Mouse (Mus musculus): ENCODE data around the gene Arhgap15. TPM values are rescaled to one million over a fixed set of nuclear protein-coding genes. Genes with fewer than 3 reads are reported as not detected.

Arhgap15 gene
- polyA plus RNA-seq, 1 experiment from 2014 or later: 1.4 TPM

- no peak overlapping the region for H3K27ac ChIP-seq
- no peaks in the 10 kb centered on the region for H3K27me3 ChIP-seq
- WGBS: 78% methylated on average over 5 of the region's 5 CpGs
- no peaks in the 10 kb centered on the region for H3K36me3 ChIP-seq
- no peak overlapping the region for H3K9ac ChIP-seq
- H3K4me1 ChIP-seq (replicated peaks): no peaks in the 10 kb centered on the region
- H3K4me3 ChIP-seq: no peak overlapping the region
- no peaks in the 10 kb centered on the region for H3K9me3 ChIP-seq (replicated peaks)
- no peak overlapping the region for H3K4me2 ChIP-seq
- no peak for ATAC-seq (replicated peaks; ENCODE audit: insufficient number of reproducible peaks, insufficient read depth, low FRiP score, low read depth)
Observed at GRCm38 (mm10) chr2:43939196-43939595, 190.6 kb downstream of the Arhgap15 start.

DNA sequence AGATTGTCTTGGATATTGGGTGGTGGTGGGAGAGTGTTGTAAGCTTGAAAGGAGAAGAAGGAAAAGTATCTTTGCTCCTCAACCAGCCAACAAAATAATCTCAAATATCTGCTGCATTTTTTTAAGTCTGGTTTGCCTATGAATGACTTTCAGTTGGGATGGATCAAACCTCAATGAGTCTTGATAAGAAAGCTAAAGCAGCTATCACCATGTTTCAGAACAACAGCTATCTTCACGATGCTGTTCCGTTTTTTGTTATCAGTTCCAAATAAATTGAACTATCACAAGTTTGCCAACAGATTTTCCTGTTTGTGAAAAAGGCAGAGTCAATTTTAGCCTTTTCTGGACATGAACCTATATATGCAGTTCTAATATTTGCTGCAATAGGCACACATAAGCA lies 197.1 kb downstream of the Arhgap15 start:
- Histone ChIP-seq H3K9ac (no peak overlapping the region), H3K9me3 (replicated peaks) (no peaks in the 10 kb centered on the region), H3K36me3 (no peaks in the 10 kb centered on the region), H3K27ac (no peak overlapping the region), H3K4me2 (no peak overlapping the region), H3K27me3 (no peaks in the 10 kb centered on the region), H3K4me1 (replicated peaks) (no peaks in the 10 kb centered on the region), H3K4me3 (no peak overlapping the region)
- ATAC-seq (replicated peaks; ENCODE audit: insufficient number of reproducible peaks, insufficient read depth, low FRiP score, low read depth): no peak
- WGBS: 66% methylated on average over 2 of the region's 2 CpGs

- ATAC-seq (replicated peaks; ENCODE audit: insufficient number of reproducible peaks, insufficient read depth, low FRiP score, low read depth): no peak
- WGBS: 77% methylated on average over 13 of the region's 13 CpGs
Observed at GRCm38 (mm10) chr2:43949775-43950492, 201.3 kb downstream of the Arhgap15 start.

GRCm38 (mm10) chr2:43950741-43951140 lies 202.1 kb downstream of the Arhgap15 start:
- Histone ChIP-seq H3K4me2 (no peak overlapping the region), H3K9ac (no peak overlapping the region), H3K4me1 (replicated peaks) (no peaks in the 10 kb centered on the region), H3K4me3 (no peak overlapping the region), H3K27ac (no peak overlapping the region), H3K9me3 (replicated peaks) (no peaks in the 10 kb centered on the region), H3K27me3 (no peaks in the 10 kb centered on the region), H3K36me3 (no peaks in the 10 kb centered on the region)
- 64% methylated on average over 6 of the region's 6 CpGs for WGBS
- no peak for ATAC-seq (replicated peaks; ENCODE audit: insufficient number of reproducible peaks, insufficient read depth, low FRiP score, low read depth)

More at GRCm38 (mm10) chr2:43949775-43950492, 201.3 kb downstream of the Arhgap15 start:
- Histone ChIP-seq H3K9me3 (replicated peaks) (no peaks in the 10 kb centered on the region), H3K9ac (no peak overlapping the region), H3K4me2 (no peak overlapping the region), H3K4me1 (replicated peaks) (no peaks in the 10 kb centered on the region), H3K4me3 (no peak overlapping the region), H3K27me3 (no peaks in the 10 kb centered on the region), H3K36me3 (no peaks in the 10 kb centered on the region), H3K27ac (no peak overlapping the region)

GRCm38 (mm10) chr2:43959189-43959588 lies 210.6 kb downstream of the Arhgap15 start:
- no peak for ATAC-seq (replicated peaks; ENCODE audit: insufficient number of reproducible peaks, insufficient read depth, low FRiP score, low read depth)
- Histone ChIP-seq H3K4me2 (no peak overlapping the region), H3K27me3 (no peaks in the 10 kb centered on the region), H3K9ac (no peak overlapping the region), H3K4me1 (replicated peaks) (no peaks in the 10 kb centered on the region), H3K9me3 (replicated peaks) (no peaks in the 10 kb centered on the region), H3K4me3 (no peak overlapping the region), H3K27ac (no peak overlapping the region), H3K36me3 (no peaks in the 10 kb centered on the region)

GRCm38 (mm10) chr2:43962466-43962865 lies 213.8 kb downstream of the Arhgap15 start:
- ATAC-seq (replicated peaks; ENCODE audit: insufficient number of reproducible peaks, insufficient read depth, low FRiP score, low read depth): no peak
- Histone ChIP-seq H3K4me2 (no peak overlapping the region), H3K36me3 (no peaks in the 10 kb centered on the region), H3K27ac (no peak overlapping the region), H3K27me3 (no peaks in the 10 kb centered on the region), H3K9ac (no peak overlapping the region), H3K9me3 (replicated peaks) (no peaks in the 10 kb centered on the region), H3K4me3 (no peak overlapping the region), H3K4me1 (replicated peaks) (no peaks in the 10 kb centered on the region)
- WGBS: 57% methylated on average over 5 of the region's 5 CpGs

DNA sequence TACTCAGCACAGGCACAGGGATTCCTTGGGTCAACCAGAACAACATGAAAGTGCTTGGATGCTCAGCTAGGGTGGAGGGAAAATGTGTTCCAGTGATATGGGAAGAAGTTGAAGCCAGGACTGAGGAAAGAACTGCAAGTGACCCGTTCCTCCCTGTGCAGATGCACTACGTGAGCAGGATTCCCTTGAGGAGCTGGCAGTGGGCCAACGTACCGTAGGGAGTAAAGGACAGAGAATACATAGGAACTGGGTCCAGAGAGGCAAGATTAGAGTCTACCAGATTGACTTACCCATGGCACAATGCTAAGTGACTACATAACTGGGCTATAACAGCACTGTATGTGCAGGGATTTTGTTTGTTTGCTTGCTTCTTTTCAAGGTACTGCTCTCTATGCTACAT lies 220.0 kb downstream of the Arhgap15 start:
- Histone ChIP-seq H3K36me3 (no peaks in the 10 kb centered on the region), H3K27me3 (no peaks in the 10 kb centered on the region), H3K9me3 (replicated peaks) (no peaks in the 10 kb centered on the region), H3K4me1 (replicated peaks) (no peaks in the 10 kb centered on the region), H3K4me2 (no peak overlapping the region), H3K9ac (no peak overlapping the region), H3K4me3 (no peak overlapping the region), H3K27ac (no peak overlapping the region)
- ATAC-seq (replicated peaks; ENCODE audit: insufficient number of reproducible peaks, insufficient read depth, low FRiP score, low read depth): no peak
- 43% methylated on average over 4 of the region's 4 CpGs for WGBS

GRCm38 (mm10) chr2:43977732-43978131 lies 229.1 kb downstream of the Arhgap15 start:
- Histone ChIP-seq H3K4me1 (replicated peaks) (no peaks in the 10 kb centered on the region), H3K9ac (no peak overlapping the region), H3K27me3 (no peaks in the 10 kb centered on the region), H3K9me3 (replicated peaks) (no peaks in the 10 kb centered on the region), H3K27ac (no peak overlapping the region), H3K36me3 (no peaks in the 10 kb centered on the region), H3K4me3 (no peak overlapping the region), H3K4me2 (no peak overlapping the region)
- WGBS: 85% methylated on average over 11 of the region's 11 CpGs
- no peak for ATAC-seq (replicated peaks; ENCODE audit: insufficient number of reproducible peaks, insufficient read depth, low FRiP score, low read depth)

DNA sequence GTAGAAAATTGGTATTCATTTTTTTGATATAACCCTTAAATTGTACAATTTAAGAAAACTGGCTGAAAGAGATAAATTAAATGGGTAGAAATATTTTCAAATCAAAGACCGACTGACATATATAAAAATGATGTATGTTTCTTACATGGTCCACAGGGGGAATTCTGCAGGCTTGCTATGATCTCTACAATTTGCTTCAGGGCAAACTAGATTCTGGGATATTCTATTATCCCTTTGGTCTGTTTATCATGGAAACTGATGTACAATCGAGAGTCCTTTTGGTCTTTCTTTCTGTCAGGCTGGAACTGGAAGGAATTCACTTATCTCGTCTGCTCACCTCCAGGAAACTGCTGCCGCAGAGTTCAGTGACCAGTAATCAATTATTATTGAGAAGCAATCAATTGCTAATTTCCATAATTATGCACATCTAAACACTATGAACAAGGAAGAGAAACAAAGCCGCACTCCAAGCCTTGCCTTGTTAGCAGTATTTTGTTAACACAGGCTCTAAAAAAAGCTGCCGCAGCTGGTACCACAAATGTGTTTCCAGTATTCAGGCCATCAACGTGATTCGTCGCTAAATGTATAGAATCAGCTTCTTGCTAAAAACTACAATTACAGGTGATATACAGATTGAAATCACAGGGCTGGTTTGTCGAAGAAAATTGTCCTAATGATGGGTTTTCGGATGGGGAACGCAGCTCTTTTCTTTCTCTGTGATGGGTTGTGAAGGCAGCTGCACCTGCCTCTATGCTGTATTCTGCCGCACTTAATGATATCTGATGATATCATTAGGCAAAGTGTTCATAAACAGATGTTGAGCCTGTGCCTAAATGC lies 229.8 kb downstream of the Arhgap15 start:
- Histone ChIP-seq H3K9ac (no peak overlapping the region), H3K4me2 (no peak overlapping the region), H3K9me3 (replicated peaks) (no peaks in the 10 kb centered on the region), H3K27ac (no peak overlapping the region), H3K4me1 (replicated peaks) (no peaks in the 10 kb centered on the region), H3K36me3 (no peaks in the 10 kb centered on the region), H3K4me3 (no peak overlapping the region), H3K27me3 (no peaks in the 10 kb centered on the region)
- no peak for ATAC-seq (replicated peaks; ENCODE audit: insufficient number of reproducible peaks, insufficient read depth, low FRiP score, low read depth)
- 86% methylated on average over 13 of the region's 13 CpGs for WGBS

- 78% methylated on average over 14 of the region's 14 CpGs for WGBS
- H3K4me3 ChIP-seq: no peak overlapping the region
Observed at GRCm38 (mm10) chr2:43986066-43986465, 237.4 kb downstream of the Arhgap15 start.

GRCm38 (mm10) chr2:43987919-43988318 lies 239.3 kb downstream of the Arhgap15 start:
- no peak for ATAC-seq (replicated peaks; ENCODE audit: insufficient number of reproducible peaks, insufficient read depth, low FRiP score, low read depth)
- no peak overlapping the region for H3K9ac ChIP-seq

More at GRCm38 (mm10) chr2:43986066-43986465, 237.4 kb downstream of the Arhgap15 start:
- ATAC-seq (replicated peaks; ENCODE audit: insufficient number of reproducible peaks, insufficient read depth, low FRiP score, low read depth): no peak
- no peaks in the 10 kb centered on the region for H3K4me1 ChIP-seq (replicated peaks)
- no peaks in the 10 kb centered on the region for H3K27me3 ChIP-seq
- no peak overlapping the region for H3K9ac ChIP-seq
- no peak overlapping the region for H3K27ac ChIP-seq
- no peaks in the 10 kb centered on the region for H3K9me3 ChIP-seq (replicated peaks)
- no peaks in the 10 kb centered on the region for H3K36me3 ChIP-seq
- no peak overlapping the region for H3K4me2 ChIP-seq

More at GRCm38 (mm10) chr2:43987919-43988318, 239.3 kb downstream of the Arhgap15 start:
- no peaks in the 10 kb centered on the region for H3K4me1 ChIP-seq (replicated peaks)
- WGBS: 72% methylated on average over 3 of the region's 3 CpGs
- no peaks in the 10 kb centered on the region for H3K27me3 ChIP-seq
- no peak overlapping the region for H3K4me2 ChIP-seq
- no peaks in the 10 kb centered on the region for H3K36me3 ChIP-seq
- no peak overlapping the region for H3K4me3 ChIP-seq
- no peaks in the 10 kb centered on the region for H3K9me3 ChIP-seq (replicated peaks)
- H3K27ac ChIP-seq: no peak overlapping the region

Data from heart, embryonic 15.5 days (tissue).